Mouse (Mus musculus): ENCODE data around the gene Cd163l1. TPM values are rescaled to one million over a fixed set of nuclear protein-coding genes. Genes with fewer than 3 reads are reported as not detected.

Cd163l1 gene
- total and polyA plus RNA-seq, 2 experiments from 2014 or later = not detected

DNA sequence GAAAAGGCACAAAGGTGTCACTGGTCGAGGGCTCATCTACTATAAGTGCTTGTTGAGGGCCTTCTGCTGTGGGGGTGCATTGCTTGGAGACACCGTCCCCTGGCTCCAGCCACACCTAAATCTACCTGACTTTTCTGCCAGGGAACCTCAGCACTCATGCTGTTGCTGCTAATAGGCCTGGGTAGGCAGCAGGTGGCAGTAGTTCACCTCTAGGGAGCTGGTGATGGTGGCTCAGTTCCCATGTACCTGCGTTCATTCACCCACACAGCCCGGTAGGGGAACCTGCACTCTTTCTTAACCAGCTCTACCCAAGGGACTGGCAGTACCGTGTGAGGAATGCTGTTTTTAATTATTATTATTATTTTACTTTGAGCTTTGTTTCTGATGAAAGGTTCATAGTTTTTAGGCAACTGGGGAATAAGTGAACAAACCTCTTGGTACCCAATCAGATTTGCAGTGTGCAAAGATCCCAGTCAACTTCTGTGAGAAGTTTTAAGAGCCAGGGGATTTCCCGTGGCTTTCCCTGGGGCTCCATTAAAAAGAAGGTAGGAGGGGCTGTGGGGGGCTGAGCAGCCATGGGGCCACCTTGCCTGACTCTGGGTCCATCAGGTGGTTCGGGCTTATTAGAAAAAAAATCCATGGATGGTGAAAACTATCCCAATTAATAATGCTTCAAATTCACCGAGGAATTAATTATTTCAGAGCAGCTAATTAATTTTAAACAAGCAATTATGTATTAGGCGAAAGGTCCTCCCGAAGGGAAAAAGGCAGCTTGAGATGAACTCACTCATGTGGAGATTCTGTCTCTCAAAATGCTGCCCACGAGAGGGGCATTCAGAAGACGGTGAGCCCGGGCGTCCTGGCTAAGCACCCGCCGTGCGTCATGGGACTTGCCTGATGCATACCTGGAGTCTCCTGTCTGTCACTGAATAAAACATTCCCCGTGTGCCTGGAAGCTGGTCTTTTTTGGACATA lies 31.1 kb upstream of the Cd163l1 start:
- Histone ChIP-seq H3K27me3 (ENCODE audit: insufficient read depth, low read length) (no peaks in the 10 kb centered on the region), H3K27ac (ENCODE audit: low read depth, low read length) (no peak overlapping the region), H3K4me1 (ENCODE audit: insufficient read depth) (no peaks in the 10 kb centered on the region), H3K4me3 (ENCODE audit: low read depth, low read length) (no peak overlapping the region), H3K36me3 (ENCODE audit: insufficient read depth) (no peaks in the 10 kb centered on the region), H3K4me2 (ENCODE audit: low read depth) (no peak overlapping the region), H3K9ac (no peak overlapping the region), H3K9me3 (ENCODE audit: low read length) (no peaks in the 10 kb centered on the region)
- DNase-seq = peak; percentile 12
- TF ChIP-seq CTCF (IDR thresholded peaks at IDR 0.05; ENCODE audit: low read depth) = peak; percentile 57
- no peak for ATAC-seq
- 44% methylated on average over 18 of the region's 18 CpGs for WGBS

DNA sequence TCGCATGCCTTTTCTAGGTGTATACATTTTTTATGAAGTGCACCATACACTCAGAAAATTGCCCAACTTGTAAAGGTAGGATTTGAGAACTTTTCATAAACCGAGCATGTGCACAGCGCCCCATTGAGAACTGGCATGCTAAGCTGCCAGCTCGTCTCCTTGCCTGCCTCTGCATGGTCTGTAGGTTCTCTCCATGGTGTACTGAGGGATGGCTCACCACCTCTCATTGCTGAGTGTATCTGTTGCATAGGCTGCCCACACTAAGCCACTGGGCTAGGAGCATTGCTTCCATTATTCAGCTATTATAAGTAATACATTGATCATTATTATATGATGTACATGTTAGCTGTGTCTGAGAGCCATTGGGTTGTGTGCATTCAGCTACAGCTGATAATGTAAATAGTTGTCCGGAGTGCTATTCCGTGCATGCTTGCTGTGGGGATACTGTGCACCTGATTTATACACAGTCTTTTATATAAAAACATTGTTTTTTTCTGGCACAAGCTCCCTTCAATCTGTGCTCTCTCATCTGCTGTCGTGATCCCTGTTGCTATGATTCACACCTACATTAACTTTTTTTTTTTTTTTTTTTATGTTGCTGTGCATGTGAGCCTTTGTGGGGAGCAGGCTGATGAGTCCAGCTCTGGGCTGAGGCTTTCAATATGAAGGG lies 30.2 kb upstream of the Cd163l1 start:
- no peak for ATAC-seq
- no peak for TF ChIP-seq CTCF (IDR thresholded peaks at IDR 0.05; ENCODE audit: low read depth)
- WGBS = 82% methylated on average over 7 of the region's 7 CpGs

DNA sequence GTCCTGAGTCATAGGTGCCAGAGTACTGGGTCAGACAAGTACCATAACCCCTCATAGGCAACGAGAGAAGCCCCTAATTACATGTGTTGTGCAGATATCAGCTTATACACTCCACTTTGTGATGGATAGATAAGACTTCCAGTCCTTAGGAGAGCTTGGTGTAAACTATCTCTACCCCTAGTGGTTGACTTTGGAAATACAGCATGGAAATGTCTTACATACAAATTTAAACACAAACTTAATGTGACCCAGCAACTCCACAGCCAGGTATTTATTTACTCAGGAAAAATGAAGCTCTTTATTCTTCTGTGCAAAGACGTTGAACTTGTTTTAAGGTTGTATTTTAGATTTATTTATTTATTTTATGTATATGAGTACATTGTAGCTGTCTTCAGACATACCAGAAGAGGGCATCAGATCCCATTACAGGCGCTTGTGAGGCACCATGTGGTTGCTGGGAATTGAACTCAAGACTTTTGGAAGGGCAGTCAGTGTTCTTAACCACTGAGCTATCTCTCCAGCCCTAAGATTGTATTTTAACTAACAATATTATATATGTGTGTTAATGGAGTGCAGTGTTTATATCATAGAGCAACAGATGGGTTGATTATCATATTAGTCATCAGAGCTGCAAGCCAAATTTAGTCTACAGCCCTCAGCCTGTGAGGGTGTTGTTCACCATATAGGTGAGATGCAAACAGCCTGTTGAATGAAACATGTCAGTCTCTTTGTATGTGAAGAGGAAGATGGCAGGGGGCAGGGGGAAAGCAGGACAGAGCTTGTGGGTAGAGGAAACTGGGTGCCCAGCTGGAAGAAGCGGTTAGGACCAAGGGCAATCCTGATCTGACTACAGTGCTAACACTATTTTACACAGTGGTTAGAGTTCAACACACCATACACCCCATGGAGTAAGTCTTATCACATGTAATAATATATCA lies 29.4 kb upstream of the Cd163l1 start:
- Histone ChIP-seq H3K4me2 (ENCODE audit: low read depth) (no peak overlapping the region), H3K4me1 (ENCODE audit: insufficient read depth) (no peaks in the 10 kb centered on the region), H3K27me3 (ENCODE audit: insufficient read depth, low read length) (no peaks in the 10 kb centered on the region), H3K9ac (no peak overlapping the region), H3K27ac (ENCODE audit: low read depth, low read length) (no peak overlapping the region), H3K4me3 (ENCODE audit: low read depth, low read length) (no peak overlapping the region), H3K9me3 (ENCODE audit: low read length) (no peaks in the 10 kb centered on the region), H3K36me3 (ENCODE audit: insufficient read depth) (no peaks in the 10 kb centered on the region)
- DNase-seq = peak; percentile 39
- WGBS = 63% methylated on average over 4 of the region's 4 CpGs
- TF ChIP-seq CTCF (IDR thresholded peaks at IDR 0.05; ENCODE audit: low read depth) = peak; percentile 57
- no peak for ATAC-seq

More for the DNA sequence above, 30.2 kb upstream of the Cd163l1 start:
- no peaks in the 10 kb centered on the region for H3K27me3 ChIP-seq (ENCODE audit: insufficient read depth, low read length)
- H3K9me3 ChIP-seq (ENCODE audit: low read length) = no peaks in the 10 kb centered on the region
- H3K4me3 ChIP-seq (ENCODE audit: low read depth, low read length) = no peak overlapping the region
- no peak overlapping the region for H3K9ac ChIP-seq
- no peaks in the 10 kb centered on the region for H3K4me1 ChIP-seq (ENCODE audit: insufficient read depth)
- no peaks in the 10 kb centered on the region for H3K36me3 ChIP-seq (ENCODE audit: insufficient read depth)
- H3K27ac ChIP-seq (ENCODE audit: low read depth, low read length) = no peak overlapping the region
- DNase-seq = no peak
- no peak overlapping the region for H3K4me2 ChIP-seq (ENCODE audit: low read depth)

- H3K9me3 ChIP-seq (ENCODE audit: low read length) = no peaks in the 10 kb centered on the region
- H3K4me1 ChIP-seq (ENCODE audit: insufficient read depth) = no peaks in the 10 kb centered on the region
- no peak for TF ChIP-seq CTCF (IDR thresholded peaks at IDR 0.05; ENCODE audit: low read depth)
- H3K27me3 ChIP-seq (ENCODE audit: insufficient read depth, low read length) = no peaks in the 10 kb centered on the region
- H3K4me3 ChIP-seq (ENCODE audit: low read depth, low read length) = no peak overlapping the region
- DNase-seq (no peak), ATAC-seq (no peak)
- H3K36me3 ChIP-seq (ENCODE audit: insufficient read depth) = no peaks in the 10 kb centered on the region
- H3K27ac ChIP-seq (ENCODE audit: low read depth, low read length) = no peak overlapping the region
- WGBS = 92% methylated on average over 1 of the region's 1 CpGs
- H3K9ac ChIP-seq = no peak overlapping the region
- H3K4me2 ChIP-seq (ENCODE audit: low read depth) = no peak overlapping the region
Measured at GRCm38 (mm10) chr7:140190435-140190834, 27.6 kb upstream of the Cd163l1 start.

DNA sequence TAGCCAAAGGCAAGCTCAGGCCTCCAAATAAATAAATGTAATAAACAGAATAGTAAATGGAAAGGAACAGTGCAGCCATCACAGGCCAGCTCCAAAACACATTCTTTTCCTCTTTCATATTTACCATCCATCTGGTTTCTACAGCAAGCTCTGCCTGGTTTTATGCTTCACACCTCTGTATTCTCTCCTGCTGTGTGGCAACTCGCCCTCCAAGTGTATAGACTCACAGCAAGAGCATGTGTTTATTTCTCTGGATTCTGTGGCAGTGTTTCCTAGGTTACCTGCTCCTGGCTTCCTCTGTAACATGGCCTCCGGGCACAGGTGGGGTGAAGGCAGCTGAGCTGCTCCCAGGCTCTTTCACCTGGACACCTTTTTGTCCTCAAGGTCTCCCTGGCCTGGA lies 25.6 kb upstream of the Cd163l1 start:
- no peaks in the 10 kb centered on the region for H3K9me3 ChIP-seq (ENCODE audit: low read length)
- TF ChIP-seq CTCF (IDR thresholded peaks at IDR 0.05; ENCODE audit: low read depth) = no peak
- H3K36me3 ChIP-seq (ENCODE audit: insufficient read depth) = no peaks in the 10 kb centered on the region
- ATAC-seq (no peak), DNase-seq (no peak)
- 51% methylated on average over 2 of the region's 2 CpGs for WGBS
- no peaks in the 10 kb centered on the region for H3K27me3 ChIP-seq (ENCODE audit: insufficient read depth, low read length)
- H3K27ac ChIP-seq (ENCODE audit: low read depth, low read length) = no peak overlapping the region
- no peak overlapping the region for H3K4me3 ChIP-seq (ENCODE audit: low read depth, low read length)
- H3K9ac ChIP-seq = no peak overlapping the region
- H3K4me1 ChIP-seq (ENCODE audit: insufficient read depth) = no peaks in the 10 kb centered on the region
- no peak overlapping the region for H3K4me2 ChIP-seq (ENCODE audit: low read depth)

- H3K27ac ChIP-seq (ENCODE audit: low read depth, low read length) = no peak overlapping the region
- no peak overlapping the region for H3K4me2 ChIP-seq (ENCODE audit: low read depth)
- TF ChIP-seq CTCF (IDR thresholded peaks at IDR 0.05; ENCODE audit: low read depth) = no peak
- no peak for ATAC-seq
- H3K4me3 ChIP-seq (ENCODE audit: low read depth, low read length) = no peak overlapping the region
- H3K27me3 ChIP-seq (ENCODE audit: insufficient read depth, low read length) = no peaks in the 10 kb centered on the region
- no peaks in the 10 kb centered on the region for H3K36me3 ChIP-seq (ENCODE audit: insufficient read depth)
- H3K4me1 ChIP-seq (ENCODE audit: insufficient read depth) = no peaks in the 10 kb centered on the region
- WGBS = 86% methylated on average over 2 of the region's 2 CpGs
- DNase-seq = no peak
- no peak overlapping the region for H3K9ac ChIP-seq
- H3K9me3 ChIP-seq (ENCODE audit: low read length) = no peaks in the 10 kb centered on the region
Measured at GRCm38 (mm10) chr7:140192851-140193250, 25.2 kb upstream of the Cd163l1 start.
